Mouse (Mus musculus): ENCODE measurements around the gene Hoxb9.

Hoxb9 gene

DNA sequence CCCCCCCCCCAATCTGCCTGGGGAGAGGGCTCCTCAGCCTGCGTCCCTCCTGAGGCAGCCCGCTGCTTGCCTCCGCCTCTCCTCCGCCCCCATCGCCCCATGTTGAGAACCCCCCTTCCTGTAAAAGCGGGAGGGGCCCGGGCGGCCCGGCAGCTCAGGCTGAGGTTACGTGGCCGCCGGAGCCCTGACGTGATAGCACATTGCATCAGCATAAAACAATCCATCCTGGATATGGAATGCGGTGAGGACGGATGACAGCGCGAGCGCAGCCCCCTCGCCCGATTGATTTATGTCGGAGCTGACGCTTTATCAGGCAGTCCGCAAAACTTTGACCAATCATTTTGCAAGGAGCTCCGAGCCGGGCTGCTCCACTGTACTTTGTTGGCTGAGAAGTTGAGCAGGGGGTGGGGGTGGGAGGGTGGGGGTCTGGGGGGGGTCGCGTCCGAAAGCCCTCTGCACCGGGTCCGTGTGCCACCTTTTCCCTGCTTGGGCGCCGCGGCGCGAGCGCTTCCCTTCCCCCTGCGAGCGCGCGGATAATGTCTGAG, at the start of gene Hoxb9:
TSS of gene Hoxb9 (plus strand) at position 462 of the 545 bp plus-strand sequence.
- no peak for DNase-seq

DNA sequence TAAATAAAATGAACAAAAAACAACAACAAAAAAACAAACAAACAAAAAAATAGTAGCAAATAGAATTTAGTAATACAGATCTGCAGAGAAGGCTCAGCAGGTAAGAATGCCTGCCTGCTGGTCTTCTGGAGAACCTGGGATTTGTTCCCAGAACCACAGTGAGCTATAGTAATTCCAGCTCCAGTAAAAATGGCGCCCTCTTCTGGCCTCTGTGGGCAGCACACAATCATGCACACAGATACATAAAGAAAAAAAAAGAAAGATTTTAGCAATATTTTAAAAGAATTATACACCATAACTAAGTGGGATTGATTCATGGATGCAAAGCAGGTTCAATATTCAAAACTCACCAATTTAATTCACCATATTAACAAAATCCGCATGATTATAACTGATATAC, 47.4 kb upstream of the Hoxb9 start:
- no peak for DNase-seq

DNA sequence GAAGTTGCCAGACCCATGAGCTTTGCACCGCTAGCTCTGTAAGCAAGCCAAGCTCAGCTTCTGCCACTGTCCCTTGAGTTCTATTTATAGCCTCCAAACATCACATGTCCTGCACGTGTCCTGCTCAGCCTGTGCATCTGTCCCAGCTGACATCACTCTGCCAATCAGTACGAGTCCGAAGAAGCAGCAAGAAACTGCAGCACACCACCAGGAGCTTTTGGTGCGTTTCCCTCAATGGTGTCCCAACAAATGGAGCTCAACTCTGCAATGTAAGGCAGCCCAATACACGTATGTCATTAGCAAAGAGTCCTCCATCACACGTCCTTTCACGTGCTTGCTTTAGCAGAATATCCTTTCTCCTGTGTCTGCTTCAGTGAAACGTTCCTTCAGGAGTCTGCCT, 43.6 kb upstream of the Hoxb9 start:
- no peak for DNase-seq

DNA sequence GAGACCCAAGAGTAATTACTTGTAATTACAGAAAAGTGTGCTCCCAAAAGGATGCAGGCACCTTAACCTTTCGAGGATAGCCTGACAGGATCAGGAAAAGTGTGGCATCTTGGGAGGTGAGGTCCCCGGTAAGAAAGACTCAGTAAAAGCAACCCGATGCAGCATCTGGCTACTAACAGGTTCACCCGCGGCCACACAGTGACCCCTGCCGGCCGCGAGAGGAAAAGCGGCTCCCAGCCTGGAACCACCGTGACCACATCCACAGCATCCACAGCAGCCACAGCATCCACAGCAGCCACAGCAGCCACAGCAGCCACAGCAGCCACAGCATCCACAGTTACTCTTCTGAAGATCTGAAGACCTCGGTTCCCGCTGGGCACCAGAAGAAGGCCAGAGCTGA, 36.4 kb upstream of the Hoxb9 start:
- DNase-seq: no peak

DNA sequence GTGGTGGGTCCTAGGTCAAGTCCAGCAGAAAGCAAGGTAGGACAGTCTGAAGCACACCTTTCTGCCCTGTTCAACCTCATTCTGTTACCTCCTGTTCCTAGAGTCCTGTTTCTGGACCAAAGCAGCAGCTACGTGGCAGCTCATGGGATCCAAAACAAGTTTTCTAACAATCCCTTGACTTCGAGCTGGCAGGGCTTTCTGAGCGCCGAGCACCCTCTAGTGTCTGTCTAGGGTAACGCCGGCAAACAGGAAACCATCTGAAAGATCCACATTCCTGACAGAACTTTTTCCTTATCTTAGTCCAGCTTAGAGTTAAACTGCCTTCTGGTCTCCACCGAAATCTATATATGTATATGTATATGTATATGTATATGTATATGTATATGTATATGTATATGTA, 31.0 kb upstream of the Hoxb9 start:
- no peak for DNase-seq

DNA sequence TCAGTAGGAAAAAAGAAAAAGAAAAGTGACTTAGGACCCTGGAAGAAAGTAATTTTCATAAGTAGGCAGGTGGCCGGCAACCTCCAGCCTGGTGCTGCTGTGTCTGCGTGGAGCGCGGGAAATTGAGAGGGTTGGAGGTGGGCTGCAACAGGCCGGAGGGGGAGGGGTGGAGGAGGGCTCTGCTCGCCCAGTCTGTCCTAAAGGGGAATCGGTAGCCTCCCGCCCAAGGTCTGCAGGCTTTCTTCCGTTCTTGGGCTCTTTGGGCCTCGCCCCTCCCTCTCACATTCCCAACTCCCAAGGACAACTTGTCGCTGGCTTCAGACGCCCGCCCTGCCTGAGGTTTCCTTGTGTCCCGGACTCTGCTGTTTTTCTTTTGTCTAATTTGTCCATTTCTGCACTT, 20.4 kb upstream of the Hoxb9 start:
- DNase-seq: no peak

DNA sequence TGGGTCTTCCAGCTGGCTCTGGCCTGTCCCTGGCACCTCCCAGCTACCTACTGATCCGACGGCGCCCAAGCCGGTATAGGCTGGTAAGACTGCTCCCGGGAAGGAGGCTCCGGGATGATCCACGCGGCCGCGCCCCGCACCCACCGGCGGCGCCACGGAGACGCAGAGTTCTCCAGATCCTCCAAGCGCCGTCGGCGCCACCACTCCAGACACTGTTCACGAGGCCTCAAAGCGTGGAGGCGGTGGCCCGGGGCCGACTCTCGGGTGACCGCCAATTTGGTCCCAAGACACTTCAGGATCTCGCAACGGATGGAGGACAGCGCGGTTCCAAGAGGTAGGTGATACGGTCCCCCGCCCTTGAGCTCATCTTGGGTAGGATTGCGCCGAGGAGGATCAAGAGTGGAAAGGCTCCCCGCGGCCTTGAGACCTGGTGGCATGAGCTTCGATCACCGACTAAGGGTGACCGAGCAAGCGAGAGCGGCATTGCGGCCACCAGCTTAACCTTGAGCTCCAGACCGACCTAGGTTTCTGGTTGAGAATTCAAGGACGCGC, 19.7 kb upstream of the Hoxb9 start:
- no peak for DNase-seq

DNA sequence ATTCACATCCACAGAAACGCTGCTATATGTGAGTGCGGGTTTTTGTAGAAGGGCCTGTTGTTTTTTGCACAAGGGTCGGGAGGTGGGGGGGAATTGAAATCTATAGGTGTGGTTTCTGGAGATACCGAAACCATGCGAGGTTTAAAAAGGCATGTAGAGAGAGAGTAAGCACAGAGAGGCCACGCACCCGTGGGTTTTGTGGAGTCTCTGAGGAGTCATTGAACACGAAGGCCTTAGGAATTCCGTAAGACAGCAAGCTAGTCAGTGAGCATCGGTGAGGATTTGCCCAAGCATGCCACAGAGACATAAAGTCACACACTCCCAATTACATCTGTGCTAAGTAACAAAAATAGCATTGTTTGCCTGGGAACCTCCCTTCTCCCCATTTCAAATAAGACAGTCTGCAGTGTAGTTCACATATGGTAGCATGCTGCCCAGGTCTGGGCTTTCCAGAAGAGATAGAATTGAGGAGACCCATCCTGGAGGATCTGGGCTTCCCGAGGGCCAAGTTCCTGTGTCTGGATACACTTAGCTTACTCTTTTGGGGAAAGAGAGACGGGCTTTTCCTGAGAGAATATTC, 18.6 kb upstream of the Hoxb9 start:
- DNase-seq: no peak

DNA sequence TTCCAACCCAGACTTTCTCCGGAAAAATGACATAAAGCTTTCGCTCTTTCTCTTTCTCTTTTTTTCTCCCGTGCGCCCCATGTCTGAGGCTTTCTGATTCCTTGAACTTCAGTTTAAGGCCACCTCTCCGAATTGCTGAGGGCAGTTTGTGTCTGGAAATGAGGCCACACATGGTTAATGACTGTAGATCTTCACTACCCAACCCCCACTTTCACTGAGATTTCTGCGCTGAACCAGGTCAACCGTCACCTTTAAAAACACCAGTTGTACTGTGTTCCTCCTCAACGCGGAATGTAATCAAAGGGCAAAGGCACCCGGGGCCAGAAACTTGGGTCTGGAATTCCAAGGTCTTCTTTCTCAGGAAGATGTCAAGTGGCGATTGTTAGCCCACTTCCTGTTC, 17.0 kb upstream of the Hoxb9 start:
- DNase-seq: no peak

DNA sequence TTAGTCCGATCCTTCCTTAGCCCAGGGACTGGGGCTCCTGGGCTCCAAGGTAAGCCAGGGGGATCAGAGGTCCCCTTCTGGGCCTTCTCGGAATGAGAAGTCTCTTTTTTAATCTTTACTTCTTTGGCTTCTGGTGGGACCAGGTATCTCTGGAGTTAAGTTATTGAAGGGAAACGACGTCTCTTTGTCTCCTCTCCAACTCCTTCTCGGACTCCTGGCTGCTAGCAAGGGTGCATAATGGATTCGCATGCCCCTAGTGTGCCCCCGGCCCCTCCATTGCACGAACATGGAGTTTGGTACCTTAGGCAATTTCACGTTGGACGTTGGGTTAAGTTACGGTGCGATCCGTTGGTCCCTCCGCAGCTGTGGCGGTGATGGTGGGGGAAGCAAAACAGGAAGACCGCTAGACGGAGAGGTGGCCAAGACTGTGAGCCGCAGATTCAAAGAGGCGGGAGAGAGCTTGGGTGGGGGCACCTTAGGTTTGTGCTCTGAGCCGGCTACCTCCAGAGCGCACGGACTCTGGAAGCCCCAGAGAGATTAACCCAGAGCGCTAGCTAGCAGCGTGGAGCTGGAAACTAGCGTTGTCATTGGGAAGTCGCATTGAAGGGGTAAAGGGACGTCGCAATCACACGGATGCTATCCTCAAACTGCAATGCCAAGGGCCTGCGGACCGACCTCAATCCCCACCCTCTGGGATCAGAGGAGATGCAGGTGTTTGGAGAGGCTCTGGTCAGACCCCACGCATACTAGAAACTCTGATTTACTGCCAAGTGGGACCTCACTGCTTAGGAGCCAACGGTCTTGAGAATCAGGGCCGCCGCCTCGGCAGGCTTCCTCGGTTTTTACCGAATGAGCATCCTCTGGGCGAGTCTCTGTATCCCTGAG, 15.9 kb upstream of the Hoxb9 start:
- no peak for DNase-seq

DNA sequence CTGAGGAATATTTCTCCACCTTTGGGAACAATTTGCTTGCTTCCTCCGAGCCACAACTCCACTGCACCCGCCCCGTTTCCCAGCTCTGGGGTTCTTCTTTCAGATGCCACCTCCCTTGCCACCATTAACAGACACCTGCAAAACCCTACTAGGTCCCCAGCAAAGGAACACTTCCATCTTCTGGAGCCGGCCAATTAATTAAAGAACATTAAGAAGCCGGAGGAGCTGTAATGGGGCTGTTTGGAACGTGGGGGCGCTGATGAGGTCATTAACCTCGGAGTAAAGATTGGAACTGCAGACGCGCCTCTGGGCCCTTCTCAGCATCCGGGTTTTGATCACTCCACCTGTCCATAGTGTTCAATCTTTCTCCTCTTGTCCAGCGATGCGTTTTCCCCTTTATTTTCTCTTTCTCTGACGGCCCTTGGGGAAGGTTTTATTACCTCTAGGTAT, 15.2 kb upstream of the Hoxb9 start:
- DNase-seq: no peak

DNA sequence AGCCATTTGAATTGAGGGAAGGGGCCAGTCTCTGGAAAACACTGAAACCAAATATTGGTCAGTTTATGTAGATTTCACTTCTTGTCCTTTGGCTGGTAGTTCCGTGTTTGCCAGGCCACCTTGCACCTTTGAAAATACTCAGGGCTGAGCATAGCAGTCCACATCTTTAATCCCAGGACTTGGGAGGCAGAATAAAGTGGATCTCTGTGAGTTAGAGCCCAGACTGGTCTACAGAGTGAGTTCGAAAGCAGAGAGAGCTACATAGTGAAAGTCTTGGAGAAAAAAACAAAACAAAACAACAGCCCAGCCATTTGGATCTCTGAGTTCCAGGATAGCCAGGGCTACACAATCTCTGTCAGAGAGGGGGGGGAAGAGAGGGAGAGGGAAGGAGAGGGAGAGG, 14.1 kb upstream of the Hoxb9 start:
- DNase-seq: no peak

DNA sequence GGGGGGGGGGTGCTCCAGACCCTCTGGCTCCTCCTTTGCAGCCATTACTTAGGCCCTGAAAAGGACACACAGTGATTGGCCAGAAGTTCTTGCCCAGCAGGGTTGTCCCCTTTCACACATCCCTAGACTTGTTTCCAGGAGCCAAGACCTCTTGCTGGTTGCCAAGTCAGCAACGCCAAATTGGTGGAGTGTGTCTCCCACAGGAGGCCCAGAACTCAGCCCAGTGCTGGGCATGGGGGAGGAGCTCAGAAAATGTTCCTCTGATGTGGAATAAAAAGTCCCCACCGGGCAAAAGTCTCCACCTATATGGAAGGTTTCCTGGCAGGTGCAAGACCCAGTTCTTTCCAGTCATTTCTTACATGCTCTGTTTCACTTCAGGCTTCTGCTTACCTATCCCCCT, 12.2 kb upstream of the Hoxb9 start:
- no peak for DNase-seq

DNA sequence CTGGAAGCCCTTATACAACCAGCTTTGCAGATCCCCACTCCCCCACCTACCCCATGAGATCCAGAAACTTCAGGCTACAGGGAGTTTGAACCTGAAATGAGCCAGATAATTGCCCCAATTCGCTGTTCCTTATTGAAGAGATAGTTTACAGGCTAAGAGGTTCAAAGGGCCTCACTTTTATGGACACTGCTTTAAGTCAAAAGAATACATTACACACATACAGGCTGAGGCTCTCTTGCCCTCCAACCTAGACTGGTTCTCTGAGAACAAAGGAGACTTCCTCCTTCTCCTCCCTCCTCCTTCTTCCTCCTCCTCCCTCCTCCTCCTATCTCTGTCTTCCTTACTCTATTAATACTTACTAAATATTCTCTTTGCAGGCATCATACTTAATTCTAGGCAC, 11.7 kb upstream of the Hoxb9 start:
- no peak for DNase-seq

DNA sequence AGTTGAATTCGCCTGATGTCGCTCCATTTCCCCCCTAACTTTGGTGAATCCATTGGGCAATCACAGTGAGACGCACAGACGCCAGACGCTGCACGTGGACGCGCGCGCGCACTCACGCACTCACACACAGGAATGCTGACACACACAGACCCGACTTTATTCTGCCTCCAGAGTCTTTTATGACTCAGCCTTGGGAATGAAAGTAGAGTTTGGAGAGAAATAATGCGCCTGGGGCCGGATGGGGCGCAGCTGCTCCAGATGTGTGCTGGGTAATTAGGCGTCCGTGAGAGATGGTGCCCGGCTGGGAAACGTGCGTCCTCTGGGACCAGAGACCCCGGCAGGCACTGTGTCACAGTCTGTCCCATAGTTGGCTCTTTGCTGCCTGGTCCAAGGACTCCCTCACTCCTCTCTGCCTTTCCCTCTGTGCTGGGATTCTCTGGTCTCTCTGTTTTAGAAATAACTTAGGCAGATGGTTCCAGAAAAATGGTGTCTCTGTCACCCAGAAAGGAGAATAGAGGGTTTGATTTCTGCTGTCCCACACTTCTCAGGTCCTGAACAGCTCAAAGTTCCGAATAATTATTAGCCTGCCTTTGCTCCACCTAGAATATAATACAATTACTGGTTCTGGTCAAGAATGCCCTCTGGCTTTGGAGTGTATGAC, 10.8 kb upstream of the Hoxb9 start:
- DNase-seq: no peak

DNA sequence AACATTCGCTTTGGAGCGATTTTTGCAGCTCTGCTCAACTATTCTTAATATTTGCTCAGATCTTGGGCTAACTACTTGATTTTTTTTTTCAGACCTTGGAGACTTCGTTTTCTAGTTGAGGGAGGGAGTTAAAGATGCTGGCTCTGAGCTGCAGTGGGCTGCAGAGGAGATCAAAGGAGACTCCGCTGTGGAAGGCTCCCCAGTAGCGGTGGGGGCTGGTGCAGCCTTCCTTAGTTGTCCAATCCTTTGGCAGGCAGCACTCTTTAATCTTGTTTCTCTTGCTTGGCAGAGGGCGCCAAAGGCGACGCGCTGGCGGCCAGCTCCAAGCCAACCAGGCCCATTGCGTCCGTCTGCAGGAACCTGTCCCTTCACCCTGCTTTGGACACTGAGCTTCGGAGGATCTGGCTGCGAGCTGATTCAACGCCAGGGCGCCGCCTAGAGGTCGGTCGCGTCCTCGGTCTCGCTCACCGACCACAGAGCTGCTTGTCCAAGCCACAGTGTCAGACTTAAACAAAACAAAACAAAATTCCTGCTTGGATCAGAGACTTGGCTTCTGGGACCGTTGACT, 9.8 kb upstream of the Hoxb9 start:
- DNase-seq: no peak

DNA sequence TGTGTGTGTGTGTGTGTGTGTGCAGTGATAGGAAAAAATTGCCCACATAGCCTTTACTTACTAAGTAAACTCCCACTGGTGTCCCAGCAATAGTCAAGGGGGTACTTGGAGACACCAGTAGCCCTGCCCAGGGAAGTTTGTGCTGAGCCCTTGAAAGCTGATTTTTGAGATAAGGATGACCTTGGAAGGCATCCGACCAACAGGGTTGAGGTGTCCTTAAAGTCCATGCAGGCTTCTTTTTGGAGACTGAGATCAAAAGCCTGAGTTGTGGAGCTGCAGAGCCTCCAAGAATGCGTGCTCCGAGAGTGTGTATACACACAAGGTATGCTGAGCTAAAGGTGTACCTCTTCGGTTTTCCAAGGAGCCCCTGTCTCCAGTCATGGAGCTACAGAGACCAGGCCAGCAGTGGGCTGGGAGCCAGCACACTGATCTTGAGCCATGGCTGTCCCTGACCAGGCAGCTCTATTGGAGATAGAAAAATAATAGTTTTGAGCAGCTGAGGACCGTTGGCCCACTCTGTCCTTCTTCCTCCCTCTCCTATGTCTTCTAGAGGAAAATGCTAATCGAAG, 8.9 kb upstream of the Hoxb9 start:
- no peak for DNase-seq

DNA sequence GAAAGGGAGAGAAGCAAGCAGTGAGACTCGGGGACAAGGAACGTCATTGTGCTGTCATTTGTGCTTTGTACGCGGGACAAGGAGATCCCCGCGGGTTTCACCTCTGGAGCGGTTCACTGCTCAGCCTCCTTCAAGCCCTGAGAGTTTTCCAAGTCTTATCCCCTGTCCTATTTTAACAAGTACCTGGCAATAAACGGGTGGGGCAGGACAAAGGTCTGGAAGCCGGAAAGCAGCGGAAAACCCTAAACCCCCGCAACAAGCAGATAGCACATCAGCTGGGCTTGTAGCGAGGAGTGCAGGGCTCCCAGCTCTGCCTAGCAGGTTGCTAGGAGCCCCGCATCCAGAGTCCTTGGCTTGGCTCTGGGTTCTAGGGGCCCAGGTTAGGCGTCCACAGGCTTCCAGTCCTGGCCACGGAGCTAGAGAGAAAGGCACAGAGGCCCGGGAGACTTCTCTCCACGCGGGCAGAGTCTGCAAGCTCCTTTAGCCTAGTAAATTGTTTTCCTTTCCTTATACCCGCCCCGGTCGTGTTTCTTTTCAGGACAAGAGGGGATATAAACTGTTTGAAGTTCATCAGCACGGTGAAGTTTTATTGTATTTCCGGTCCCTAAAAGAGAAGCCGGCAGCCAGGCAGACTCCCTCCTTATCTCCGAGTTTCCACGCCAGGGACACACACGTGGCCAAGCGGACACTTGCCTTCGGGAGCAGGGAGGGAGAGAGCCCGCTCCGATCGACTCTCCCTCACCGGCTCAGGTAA, 7.4 kb upstream of the Hoxb9 start:
- no peak for DNase-seq

DNA sequence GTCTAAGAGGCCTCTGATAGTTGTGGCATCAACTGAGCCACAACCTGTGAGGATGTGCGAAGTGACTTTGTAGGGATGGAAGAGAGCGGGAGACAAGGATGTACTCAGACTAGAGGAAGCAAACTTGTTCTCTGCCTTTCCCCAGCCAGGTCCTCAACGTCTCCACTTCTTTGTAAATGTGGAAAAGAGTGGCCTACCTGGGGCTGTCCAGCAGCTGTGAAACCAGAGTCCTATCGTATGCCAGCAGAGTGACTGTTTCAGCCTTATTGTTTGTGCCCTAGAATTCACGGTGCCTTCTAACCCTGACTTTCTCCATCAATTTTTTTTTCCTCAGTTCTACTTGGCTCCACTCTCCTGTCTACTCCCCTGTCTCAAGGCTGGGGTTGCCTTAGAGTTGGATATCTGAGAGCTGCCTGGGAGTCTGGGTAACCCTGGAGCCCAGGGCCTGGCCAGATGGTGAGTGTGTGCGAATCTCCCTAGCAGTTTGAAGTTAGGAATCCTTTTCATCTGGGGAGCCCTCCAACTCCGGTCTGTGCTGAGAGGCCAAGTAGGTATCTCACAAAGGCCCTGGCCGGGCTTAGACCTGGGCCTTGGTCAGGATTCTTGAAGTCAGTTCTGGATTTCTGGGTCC, 6.8 kb upstream of the Hoxb9 start:
- no peak for DNase-seq

DNA sequence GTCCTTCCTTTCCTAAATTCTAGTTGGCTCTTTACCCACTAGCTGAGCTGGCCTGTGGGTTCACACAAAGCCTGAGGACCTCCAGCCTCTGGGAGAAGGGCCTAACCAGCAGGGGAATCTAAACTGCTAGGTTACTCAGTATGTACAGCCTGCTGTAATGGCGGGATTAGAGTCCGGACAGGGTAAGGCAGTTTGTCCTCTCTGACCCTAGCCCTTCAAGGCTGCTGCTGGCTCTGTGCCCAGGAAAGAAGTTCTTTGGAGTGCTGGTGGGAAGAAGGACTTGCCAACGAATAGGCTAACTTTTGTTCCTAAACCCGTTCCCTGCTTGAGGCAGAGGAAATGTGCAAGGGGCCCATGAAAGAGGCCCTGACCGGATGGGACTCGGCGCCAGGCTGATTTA, 5.3 kb upstream of the Hoxb9 start:
- no peak for DNase-seq
